8 mouse cellular contexts compared by ENCODE assay signal in genomic region chr7:100590504-100590844, GRCm38 (mm10). TPM values are rescaled to one million over a fixed set of nuclear protein-coding genes. Genes with fewer than 3 reads are reported as not detected.
A peak's percentile ranks its signal among the peaks of the same experiment; 100 is the strongest.
DNase-seq lines count a peak whose midpoint lies in the region; ATAC-seq and TF ChIP-seq lines count a peak whose summit lies in the region.

No protein-coding gene starts in this region.

- no peaks in the 10 kb centered on the region for H3K9me3 ChIP-seq in heart, embryonic 16.5 days (replicated peaks; ENCODE audit: control insufficient read depth, low read length)
- H3K9me3 ChIP-seq in MEL (replicated peaks; ENCODE audit: insufficient read depth, low read length) = no peaks in the 10 kb centered on the region
- no peaks in the 10 kb centered on the region for H3K9me3 ChIP-seq in hindbrain, embryonic 12.5 days (replicated peaks)
- no peaks in the 10 kb centered on the region for H3K9me3 ChIP-seq in midbrain, embryonic 12.5 days

- peak overlapping the region; percentile 70 for H3K4me2 ChIP-seq in heart, embryonic 16.5 days (ENCODE audit: low read depth, low read length)
- peak overlapping the region; percentile 60 for H3K4me2 ChIP-seq in hindbrain, embryonic 12.5 days (replicated peaks)
- peak overlapping the region; percentile 59 for H3K4me2 ChIP-seq in midbrain, embryonic 12.5 days (replicated peaks)

- no peak for TF ChIP-seq EP300 in MEL (IDR thresholded peaks at IDR 0.05; ENCODE audit: low read depth in 1 of 2, low read length in 2 of 2)

- ATAC-seq in heart, embryonic 16.5 days (replicated peaks; ENCODE audit: extremely low read depth, insufficient read depth, low FRiP score) = peak; percentile 3; the same call in 1 of the 2 replicates
- ATAC-seq in hindbrain, embryonic 12.5 days (ENCODE audit: low FRiP score) = no peak; the same call in 1 of the 2 replicates
- peak; percentile 42; the same call in 1 of the 2 replicates for ATAC-seq in midbrain, embryonic 12.5 days (ENCODE audit: low FRiP score, low read depth)
- ATAC-seq in megakaryocyte-erythroid progenitor cell, adult 5-6 weeks (replicated peaks; ENCODE audit: low FRiP score, low TSS enrichment, poor library complexity, severe bottlenecking) = no peak

- no peak for TF ChIP-seq RAD21 in MEL (IDR thresholded peaks at IDR 0.05; ENCODE audit: low read depth, low read length)

- TF ChIP-seq CTCF in MEL (IDR thresholded peaks at IDR 0.05 in 2 of 3, conservative IDR thresholded peaks at IDR 0.05 in 1 of 3; ENCODE audit: control insufficient read depth in 1 of 3, insufficient read depth in 1 of 3, low read depth in 2 of 3, low read length in 3 of 3, poor library complexity in 1 of 3, severe bottlenecking in 1 of 3) = no peak

- peaks cover 1% of the 10 kb centered on the region; the same call in 1 of the 2 replicates for H3K79me2 ChIP-seq in MEL (ENCODE audit: control insufficient read depth, insufficient read depth, low read length, poor library complexity)

- H3K27ac ChIP-seq in heart, embryonic 16.5 days (ENCODE audit: low read length) = peak overlapping the region; percentile 97
- peak overlapping the region; percentile 95 for H3K27ac ChIP-seq in MEL (ENCODE audit: control insufficient read depth, low read depth, low read length)
- peak overlapping the region; percentile 83 for H3K27ac ChIP-seq in hindbrain, embryonic 12.5 days
- H3K27ac ChIP-seq in midbrain, embryonic 12.5 days (replicated peaks) = peak overlapping the region; percentile 77

- no peaks in the 10 kb centered on the region for H3K36me3 ChIP-seq in heart, embryonic 16.5 days (ENCODE audit: control insufficient read depth, insufficient read depth)
- H3K36me3 ChIP-seq in MEL (ENCODE audit: control insufficient read depth in 1 of 2, insufficient read depth in 2 of 2, low read length in 2 of 2) = peaks cover 0 to 14% of the 10 kb centered on the region in 2 experiments; a peak in 2 of 4 replicates
- no peaks in the 10 kb centered on the region for H3K36me3 ChIP-seq in hindbrain, embryonic 12.5 days
- H3K36me3 ChIP-seq in midbrain, embryonic 12.5 days = no peaks in the 10 kb centered on the region

- peak overlapping the region; percentile 77 for H3K4me3 ChIP-seq in heart, embryonic 16.5 days (ENCODE audit: low read length)
- peak overlapping the region; percentile 82 to 94; a peak in 3 of 4 replicates for H3K4me3 ChIP-seq in MEL (ENCODE audit: control insufficient read depth in 1 of 2, insufficient read depth in 1 of 2, low read depth in 2 of 2, low read length in 2 of 2)
- H3K4me3 ChIP-seq in hindbrain, embryonic 12.5 days = peak overlapping the region; percentile 49
- H3K4me3 ChIP-seq in midbrain, embryonic 12.5 days = peak overlapping the region; percentile 49

- no peak for TF ChIP-seq POLR2A in MEL (IDR thresholded peaks at IDR 0.05; ENCODE audit: control insufficient read depth in 1 of 2, insufficient read depth in 1 of 2, low read depth in 1 of 2, low read length in 2 of 2, poor library complexity in 1 of 2)

- H3K4me1 ChIP-seq in heart, embryonic 16.5 days (ENCODE audit: control insufficient read depth, insufficient read depth, low read length) = 0 out of 2 replicates have a peak, but pooled peaks cover 2% of the 10 kb centered on the region
- H3K4me1 ChIP-seq in MEL (ENCODE audit: control insufficient read depth in 1 of 2, insufficient read depth in 2 of 2, low read length in 2 of 2) = peaks cover 2 to 10% of the 10 kb centered on the region in 2 experiments; a peak in 3 of 4 replicates
- H3K4me1 ChIP-seq in hindbrain, embryonic 12.5 days = 0 out of 2 replicates have a peak, but pooled peaks cover 2% of the 10 kb centered on the region
- H3K4me1 ChIP-seq in midbrain, embryonic 12.5 days = no peaks in the 10 kb centered on the region

- peak overlapping the region; percentile 81 for H3K9ac ChIP-seq in heart, embryonic 16.5 days (ENCODE audit: low read length)
- H3K9ac ChIP-seq in MEL (ENCODE audit: control insufficient read depth, low read depth, low read length, poor library complexity, severe bottlenecking) = peak overlapping the region; percentile 85
- H3K9ac ChIP-seq in hindbrain, embryonic 12.5 days = peak overlapping the region; percentile 67
- H3K9ac ChIP-seq in midbrain, embryonic 12.5 days (replicated peaks) = peak overlapping the region; percentile 60

- H3K27me3 ChIP-seq in heart, embryonic 16.5 days (ENCODE audit: control insufficient read depth, insufficient read depth, low read length) = no peaks in the 10 kb centered on the region
- no peaks in the 10 kb centered on the region for H3K27me3 ChIP-seq in MEL (ENCODE audit: control insufficient read depth in 1 of 2, insufficient read depth in 2 of 2, low read length in 2 of 2)
- H3K27me3 ChIP-seq in hindbrain, embryonic 12.5 days = no peaks in the 10 kb centered on the region; the same call in 1 of the 2 replicates
- no peaks in the 10 kb centered on the region for H3K27me3 ChIP-seq in midbrain, embryonic 12.5 days

- intact Hi-C loops in left cerebral cortex, postnatal 10 days (cut with DNase I) = no loop called here

- no peak for DNase-seq in heart, adult 9 months (ENCODE audit: low spot score in 2 of 2)
- DNase-seq in MEL (ENCODE audit: low read depth, low spot score) = no peak
- DNase-seq in left cerebral cortex, postnatal 10 days (ENCODE audit: extremely low spot score in 1 of 2, low spot score in 2 of 2) = no peak
- DNase-seq in kidney, adult 9 months = no peak

- WGBS in heart, embryonic 16.5 days = 40% methylated on average over 7 of the region's 7 CpGs
- 44% methylated on average over 7 of the region's 7 CpGs for WGBS in hindbrain, embryonic 12.5 days
- WGBS in midbrain, embryonic 12.5 days = 45% methylated on average over 7 of the region's 7 CpGs

TF ChIP-seq in MEL, 35 proteins besides CTCF, POLR2A, EP300 and RAD21:
- TF ChIP-seq MAZ (IDR thresholded peaks at IDR 0.05; ENCODE audit: low read depth, low read length) = no peak
- TF ChIP-seq USF2 (IDR thresholded peaks at IDR 0.05; ENCODE audit: borderline replicate concordance in 1 of 2, insufficient read depth in 1 of 2, low read depth in 1 of 2, low read length in 2 of 2) = no peak
- TF ChIP-seq MYC (IDR thresholded peaks at IDR 0.05; ENCODE audit: low read depth, low read length) = no peak
- no peak for TF ChIP-seq ZKSCAN1 (IDR thresholded peaks at IDR 0.05; ENCODE audit: low read depth, low read length)
- TF ChIP-seq HCFC1 (IDR thresholded peaks at IDR 0.05; ENCODE audit: low read depth, low read length) = no peak
- no peak for TF ChIP-seq MXI1 (IDR thresholded peaks at IDR 0.05; ENCODE audit: low read depth, low read length)

RNA-seq across cellular contexts. Expression of gene Rab6a, which starts 16.7 kb away (rescaled TPM):
- polyA plus RNA-seq in heart, embryonic 16.5 days (2015; fragmentation: Nextera tagmentation; extraction: Ambion mirVana) = 75.8 and 76.5 TPM in 2 replicates
- 43.2 and 45.1 TPM in 2 replicates for total RNA-seq in MEL (2012; rRNA removed)
- 10 to 100 TPM; 58.4 to 92.8 TPM for polyA plus RNA-seq in MEL (2012; ENCODE audit: insufficient read depth in 1 of 2, insufficient read length in 2 of 2, low read depth in 1 of 2, low replicate concordance in 2 of 2, missing spikeins in 1 of 2)
- polyA plus RNA-seq in hindbrain, embryonic 12.5 days (2016; fragmentation: Nextera tagmentation; extraction: Ambion mirVana) = 194 and 218 TPM in 2 replicates
- polyA plus RNA-seq in midbrain, embryonic 12.5 days (2016; fragmentation: Nextera tagmentation; extraction: Ambion mirVana) = 162 and 179 TPM in 2 replicates
- 100 to 1,000 TPM; 386 to 392 TPM for total RNA-seq in left cerebral cortex, postnatal 10 days (2021)
- 35.0 and 46.8 TPM in 2 replicates for total RNA-seq in megakaryocyte-erythroid progenitor cell, adult 5-6 weeks (2014; fragmentation: Nextera tagmentation)
- 50.5 and 53.1 TPM in 2 replicates for total RNA-seq in megakaryocyte-erythroid progenitor cell, adult 5-6 weeks (2017)

RNA-seq across cellular contexts. Expression of gene Mrpl48, which starts 17.6 kb away (rescaled TPM):
- 84.1 and 93.5 TPM in 2 replicates for polyA plus RNA-seq in heart, embryonic 16.5 days (2015; fragmentation: Nextera tagmentation; extraction: Ambion mirVana)
- 39.5 and 45.5 TPM in 2 replicates for total RNA-seq in MEL (2012; rRNA removed)
- polyA plus RNA-seq in MEL (2012; ENCODE audit: insufficient read depth in 1 of 2, insufficient read length in 2 of 2, low read depth in 1 of 2, low replicate concordance in 2 of 2, missing spikeins in 1 of 2) = 10 to 100 TPM in 1 of 2 experiments, not detected in 1; 67.3 TPM
- polyA plus RNA-seq in hindbrain, embryonic 12.5 days (2016; fragmentation: Nextera tagmentation; extraction: Ambion mirVana) = 62.3 and 64.6 TPM in 2 replicates
- 67.7 and 69.4 TPM in 2 replicates for polyA plus RNA-seq in midbrain, embryonic 12.5 days (2016; fragmentation: Nextera tagmentation; extraction: Ambion mirVana)
- 10 to 100 TPM; 48.5 to 55.5 TPM for total RNA-seq in left cerebral cortex, postnatal 10 days (2021)
- total RNA-seq in megakaryocyte-erythroid progenitor cell, adult 5-6 weeks (2014; fragmentation: Nextera tagmentation) = 50.3 and 57.1 TPM in 2 replicates
- total RNA-seq in megakaryocyte-erythroid progenitor cell, adult 5-6 weeks (2017) = 93.1 and 138 TPM in 2 replicates

RNA-seq across cellular contexts. Expression of gene Coa4, which starts 53.6 kb away (rescaled TPM):
- 18.7 and 24.0 TPM in 2 replicates for polyA plus RNA-seq in heart, embryonic 16.5 days (2015; fragmentation: Nextera tagmentation; extraction: Ambion mirVana)
- total RNA-seq in MEL (2012; rRNA removed) = 6.1 and 8.1 TPM in 2 replicates
- polyA plus RNA-seq in MEL (2012; ENCODE audit: insufficient read depth in 1 of 2, insufficient read length in 2 of 2, low read depth in 1 of 2, low replicate concordance in 2 of 2, missing spikeins in 1 of 2) = 10 to 100 TPM in 1 of 2 experiments, not detected in 1; 13.8 TPM
- polyA plus RNA-seq in hindbrain, embryonic 12.5 days (2016; fragmentation: Nextera tagmentation; extraction: Ambion mirVana) = 13.4 and 15.6 TPM in 2 replicates
- 15.6 and 17.8 TPM in 2 replicates for polyA plus RNA-seq in midbrain, embryonic 12.5 days (2016; fragmentation: Nextera tagmentation; extraction: Ambion mirVana)
- 1 to 10 TPM; 7.8 to 9.0 TPM for total RNA-seq in left cerebral cortex, postnatal 10 days (2021)
- 14.2 and 20.1 TPM in 2 replicates for total RNA-seq in megakaryocyte-erythroid progenitor cell, adult 5-6 weeks (2014; fragmentation: Nextera tagmentation)
- total RNA-seq in megakaryocyte-erythroid progenitor cell, adult 5-6 weeks (2017) = 8.2 and 9.0 TPM in 2 replicates

Comparison
In these comparisons a context has a peak if more than half of its experiments do, and no peak if none do; other contexts are left out.
1. ATAC-seq: peak in heart, embryonic 16.5 days (single experiment) and midbrain, embryonic 12.5 days (single experiment); none in hindbrain, embryonic 12.5 days (single experiment) and megakaryocyte-erythroid progenitor cell, adult 5-6 weeks (single experiment).
2. Peak in every context shown above with its lines, with median percentiles within 50 percentile points of each other: H3K27ac ChIP-seq, H3K4me2 ChIP-seq, H3K4me3 ChIP-seq and H3K9ac ChIP-seq.